Mouse (Mus musculus) embryonic facial prominence, embryonic 12.5 days (tissue): Measurements from ENCODE around the gene Sgip1. TPM values are rescaled to one million over a fixed set of nuclear protein-coding genes. Genes with fewer than 3 reads are reported as not detected.

Experiments
- ATAC-seq: fragments of 200-750 bp; cut with Nextera tagmentation; 2 replicates; pipeline ENCODE4 v1.8.0; 2017; ENCODE audit not compliant: insufficient number of reproducible peaks, insufficient read depth, low FRiP score, low TSS enrichment
- H3K27ac ChIP-seq: fragments of 300-500 bp; sonication (generic); 2 replicates; pipeline ENCODE4 v1.5.1; 2016; ENCODE audit warnings: mild to moderate bottlenecking
- H3K27me3 ChIP-seq: fragments of 300-500 bp; sonication (generic); 2 replicates; pipeline ENCODE4 v1.6.1; 2016; ENCODE audit warnings: mild to moderate bottlenecking, moderate library complexity
- H3K36me3 ChIP-seq: fragments of 300-500 bp; sonication (generic); 2 replicates; pipeline ENCODE4 v1.6.1; 2016; ENCODE audit warnings: mild to moderate bottlenecking
- H3K4me1 ChIP-seq: fragments of 300-500 bp; sonication (generic); 2 replicates; pipeline ENCODE4 v1.6.1; 2016
- H3K4me2 ChIP-seq: fragments of 300-500 bp; sonication (generic); replicated peaks from 2 replicates; pipeline ENCODE4 v1.6.1; 2016; ENCODE audit warnings: mild to moderate bottlenecking, moderate library complexity
- H3K4me3 ChIP-seq: fragments of 300-500 bp; sonication (generic); 2 replicates; pipeline ENCODE4 v1.5.1; 2016; ENCODE audit warnings: mild to moderate bottlenecking
- H3K9ac ChIP-seq: fragments of 300-500 bp; sonication (generic); 2 replicates; pipeline ENCODE4 v1.6.1; 2016; ENCODE audit warnings: mild to moderate bottlenecking, moderate library complexity
- H3K9me3 ChIP-seq: fragments of 300-500 bp; sonication (generic); 2 replicates; pipeline ENCODE4 v1.6.1; 2016; ENCODE audit warnings: mild to moderate bottlenecking, moderate library complexity
- WGBS: fragments of 180-500 bp; shearing (Covaris S2); methylation state at CpG from one replicate; pipeline ENCODE4 v1.1.7; 2016; 5-methylcytosine and 5-hydroxymethylcytosine counted together
- polyA plus RNA-seq: library from polyadenylated mRNA; unstranded; fragments of >200 nt; fragmentation: Nextera tagmentation; extraction: Ambion mirVana; gene quantifications from 2 replicates; pipeline ENCODE4 v1.2.1, GENCODE M21; 2016

The Sgip1 gene
- polyA plus RNA-seq, 1 experiment from 2014 or later, result 14.1 TPM

- H3K27me3 ChIP-seq, result no peaks in the 10 kb centered on the region
- H3K4me2 ChIP-seq, result no peak overlapping the region
- H3K9ac ChIP-seq, result no peak overlapping the region
- no peaks in the 10 kb centered on the region for H3K9me3 ChIP-seq
- no peak overlapping the region for H3K27ac ChIP-seq
- H3K4me3 ChIP-seq, result no peak overlapping the region
- WGBS, result 71% methylated on average over 5 of the region's 5 CpGs
- H3K4me1 ChIP-seq, result 0 out of 2 replicates have a peak, but pooled peaks cover under 1% of the 10 kb centered on the region
- no peak for ATAC-seq
- no peaks in the 10 kb centered on the region for H3K36me3 ChIP-seq
These were observed 230.1 kb downstream of the Sgip1 start for GRCm38 (mm10) chr4:102971159-102971558.

GRCm38 (mm10) chr4:102972071-102972470 is 231.0 kb downstream of the Sgip1 start:
- Histone ChIP-seq H3K4me1 (peaks cover 4% of the 10 kb centered on the region; the same call in 1 of the 2 replicates), H3K4me3 (no peak overlapping the region), H3K27me3 (no peaks in the 10 kb centered on the region), H3K36me3 (no peaks in the 10 kb centered on the region), H3K4me2 (no peak overlapping the region), H3K9me3 (no peaks in the 10 kb centered on the region), H3K27ac (no peak overlapping the region), H3K9ac (no peak overlapping the region)
- WGBS, result 79% methylated on average over 3 of the region's 3 CpGs
- ATAC-seq, result no peak

GRCm38 (mm10) chr4:102974172-102974571 is 233.1 kb downstream of the Sgip1 start:
- Histone ChIP-seq H3K27me3 (no peaks in the 10 kb centered on the region), H3K36me3 (no peaks in the 10 kb centered on the region), H3K9me3 (no peaks in the 10 kb centered on the region), H3K4me2 (no peak overlapping the region), H3K27ac (no peak overlapping the region), H3K9ac (no peak overlapping the region), H3K4me3 (no peak overlapping the region), H3K4me1 (peaks cover 13% of the 10 kb centered on the region; the same call in 1 of the 2 replicates)
- no peak for ATAC-seq
- WGBS, result 40% methylated on average over 5 of the region's 5 CpGs

GRCm38 (mm10) chr4:102976290-102977275 is 235.5 kb downstream of the Sgip1 start:
- Histone ChIP-seq H3K4me1 (peaks cover 13% of the 10 kb centered on the region; the same call in 1 of the 2 replicates), H3K4me3 (no peak overlapping the region), H3K36me3 (no peaks in the 10 kb centered on the region), H3K27ac (no peak overlapping the region), H3K9ac (no peak overlapping the region), H3K9me3 (no peaks in the 10 kb centered on the region), H3K4me2 (no peak overlapping the region), H3K27me3 (no peaks in the 10 kb centered on the region)
- 27% methylated on average over 12 of the region's 12 CpGs for WGBS
- no peak for ATAC-seq

- peaks cover 13% of the 10 kb centered on the region; the same call in 1 of the 2 replicates for H3K4me1 ChIP-seq
- no peak for ATAC-seq
- no peak overlapping the region for H3K27ac ChIP-seq
- peak overlapping the region; percentile 33 for H3K4me3 ChIP-seq
- WGBS, result 12% methylated on average over 16 of the region's 16 CpGs
- no peaks in the 10 kb centered on the region for H3K27me3 ChIP-seq
- H3K36me3 ChIP-seq, result no peaks in the 10 kb centered on the region
- H3K9me3 ChIP-seq, result no peaks in the 10 kb centered on the region
- no peak overlapping the region for H3K9ac ChIP-seq
- H3K4me2 ChIP-seq, result peak overlapping the region; percentile 74
These were observed 236.8 kb downstream of the Sgip1 start for GRCm38 (mm10) chr4:102977778-102978321.

- H3K4me1 ChIP-seq, result peaks cover 13% of the 10 kb centered on the region; the same call in 1 of the 2 replicates
- no peaks in the 10 kb centered on the region for H3K9me3 ChIP-seq
- peak within 1 kb of the TSS; percentile 15; the same call in 1 of the 2 replicates for H3K9ac ChIP-seq
- peak within 1 kb of the TSS; percentile 74 for H3K4me2 ChIP-seq
- WGBS, result under 1% methylated on average over 13 of the region's 13 CpGs
- H3K4me3 ChIP-seq, result peak within 1 kb of the TSS; percentile 33
- ATAC-seq, result peak; percentile 62; the same call in 1 of the 2 replicates
- H3K27ac ChIP-seq, result no peak within 1 kb of the TSS
- no peaks in the 10 kb centered on the region for H3K27me3 ChIP-seq
- no peaks in the 10 kb centered on the region for H3K36me3 ChIP-seq
These were observed 237.3 kb downstream of the Sgip1 start, which contains the start of gene Tctex1d1 for GRCm38 (mm10) chr4:102978440-102978839. Tctex1d1 (plus strand) TSS chr4:102978606.

- Histone ChIP-seq H3K9me3 (no peaks in the 10 kb centered on the region), H3K36me3 (no peaks in the 10 kb centered on the region), H3K27ac (no peak overlapping the region), H3K4me3 (no peak overlapping the region), H3K4me2 (peak overlapping the region; percentile 74; the same call in 1 of the 2 replicates), H3K4me1 (peaks cover 13% of the 10 kb centered on the region; the same call in 1 of the 2 replicates), H3K27me3 (no peaks in the 10 kb centered on the region), H3K9ac (no peak overlapping the region)
- 50% methylated on average over 5 of the region's 5 CpGs for WGBS
- ATAC-seq, result no peak
These were observed 238.3 kb downstream of the Sgip1 start for GRCm38 (mm10) chr4:102979385-102979784.

GRCm38 (mm10) chr4:102981709-102982108 is 240.6 kb downstream of the Sgip1 start:
- no peaks in the 10 kb centered on the region for H3K9me3 ChIP-seq
- no peak for ATAC-seq
- 78% methylated on average over 8 of the region's 8 CpGs for WGBS
- no peak overlapping the region for H3K9ac ChIP-seq
- H3K27ac ChIP-seq, result no peak overlapping the region
- peaks cover 8% of the 10 kb centered on the region; the same call in 1 of the 2 replicates for H3K4me1 ChIP-seq
- H3K36me3 ChIP-seq, result no peaks in the 10 kb centered on the region
- no peak overlapping the region for H3K4me3 ChIP-seq
- H3K27me3 ChIP-seq, result no peaks in the 10 kb centered on the region
- H3K4me2 ChIP-seq, result no peak overlapping the region

- H3K9me3 ChIP-seq, result no peaks in the 10 kb centered on the region
- H3K4me3 ChIP-seq, result no peak overlapping the region
- no peaks in the 10 kb centered on the region for H3K36me3 ChIP-seq
- ATAC-seq, result no peak
- 71% methylated on average over 7 of the region's 7 CpGs for WGBS
- no peak overlapping the region for H3K27ac ChIP-seq
- H3K9ac ChIP-seq, result no peak overlapping the region
- peaks cover 6% of the 10 kb centered on the region for H3K4me1 ChIP-seq
- no peaks in the 10 kb centered on the region for H3K27me3 ChIP-seq
- no peak overlapping the region for H3K4me2 ChIP-seq
These were observed 245.1 kb downstream of the Sgip1 start for GRCm38 (mm10) chr4:102986173-102986572.

- H3K27me3 ChIP-seq, result no peaks in the 10 kb centered on the region
- no peak for ATAC-seq
These were observed 245.8 kb downstream of the Sgip1 start for GRCm38 (mm10) chr4:102986917-102987316.

GRCm38 (mm10) chr4:102987325-102987724 is 246.2 kb downstream of the Sgip1 start:
- no peak overlapping the region for H3K4me3 ChIP-seq
- no peak overlapping the region for H3K4me2 ChIP-seq
- H3K36me3 ChIP-seq, result no peaks in the 10 kb centered on the region
- 43% methylated on average over 4 of the region's 4 CpGs for WGBS
- peaks cover 16% of the 10 kb centered on the region for H3K4me1 ChIP-seq
- H3K9ac ChIP-seq, result no peak overlapping the region
- ATAC-seq, result no peak
- H3K27ac ChIP-seq, result no peak overlapping the region
- no peaks in the 10 kb centered on the region for H3K9me3 ChIP-seq
- no peaks in the 10 kb centered on the region for H3K27me3 ChIP-seq

More at GRCm38 (mm10) chr4:102986917-102987316, 245.8 kb downstream of the Sgip1 start:
- Histone ChIP-seq H3K4me1 (peaks cover 14% of the 10 kb centered on the region), H3K4me2 (no peak overlapping the region), H3K9me3 (no peaks in the 10 kb centered on the region), H3K27ac (no peak overlapping the region), H3K36me3 (no peaks in the 10 kb centered on the region), H3K4me3 (no peak overlapping the region), H3K9ac (no peak overlapping the region)
- 0% methylated on average over 2 of the region's 2 CpGs for WGBS
